In the genomic region with DNA sequence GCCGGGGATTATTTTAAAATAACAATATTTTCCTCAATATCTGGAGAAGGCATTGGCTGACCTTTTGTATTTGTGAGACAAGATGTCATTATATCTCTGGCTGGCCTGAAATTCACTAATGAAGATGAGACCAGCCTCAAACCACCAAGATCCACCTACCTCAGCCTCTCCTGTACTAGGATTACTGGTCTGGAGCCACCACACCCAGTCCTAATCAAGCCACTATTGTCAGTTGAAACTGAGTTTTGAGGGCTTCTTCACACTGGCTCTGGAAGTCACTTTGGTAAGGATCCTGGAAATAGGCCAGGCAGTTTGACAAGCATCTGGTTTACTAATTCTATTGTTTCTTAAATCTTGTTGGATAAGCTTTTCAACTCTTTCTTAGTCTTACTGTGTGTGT, we compare ENCODE assay signal across 26 mouse cellular contexts.
"Had no signal": no experiment of that assay in that cellular context is flagged by ENCODE, and none has a peak within 500 bp of the region (broad histone marks: within the 10 kb centered on the region; RNA-seq: fewer than 3 reads in every experiment).

No protein-coding gene starts in this region.

- DNase-seq: gastrocnemius, adult 2 months; gastrocnemius, postnatal 14 days; heart, postnatal 10 days; heart, postnatal 4 days; kidney, adult 11 months; kidney, adult 9 months; kidney, postnatal 14 days; kidney, postnatal 36 days; layer of hippocampus, adult 9-11 months; layer of hippocampus, postnatal 36 days; left cerebral cortex, postnatal 4 days; liver; liver, embryonic 13.5 days had no signal

- H3K36me3 ChIP-seq: heart, embryonic 10.5 days; heart, embryonic 12.5 days; intestine, embryonic 15.5 days; liver, embryonic 13.5 days; liver, embryonic 15.5 days had no signal

- H3K9me3 ChIP-seq: heart, embryonic 10.5 days; heart, embryonic 12.5 days; hindbrain, embryonic 10.5 days; hindbrain, embryonic 12.5 days; intestine, embryonic 15.5 days; kidney, embryonic 15.5 days; limb, embryonic 12.5 days; liver, embryonic 13.5 days; liver, embryonic 15.5 days had no signal

- H3K4me1 ChIP-seq: hindbrain, embryonic 12.5 days; intestine, embryonic 15.5 days; kidney, embryonic 15.5 days; limb, embryonic 12.5 days; liver, embryonic 13.5 days; liver, embryonic 15.5 days had no signal

- H3K4me3 ChIP-seq: gastrocnemius, adult 2 months; heart, embryonic 10.5 days; heart, embryonic 12.5 days; hindbrain, embryonic 10.5 days; hindbrain, embryonic 12.5 days; intestine, embryonic 15.5 days; kidney, embryonic 15.5 days; limb, embryonic 12.5 days; liver, embryonic 13.5 days; liver, embryonic 15.5 days had no signal

- H3K27ac ChIP-seq: gastrocnemius, adult 2 months; heart, embryonic 10.5 days; hindbrain, embryonic 10.5 days; hindbrain, embryonic 12.5 days; hindbrain, embryonic 14.5 days; intestine, embryonic 15.5 days; kidney, embryonic 15.5 days; kidney, postnatal 0 days; limb, embryonic 12.5 days; liver, embryonic 13.5 days; liver, embryonic 15.5 days had no signal

- H3K4me2 ChIP-seq: heart, embryonic 12.5 days; hindbrain, embryonic 12.5 days; hindbrain, embryonic 14.5 days; intestine, embryonic 15.5 days; kidney, embryonic 15.5 days; limb, embryonic 12.5 days; liver, embryonic 11.5 days; liver, embryonic 13.5 days; liver, embryonic 15.5 days had no signal

- H3K9ac ChIP-seq: heart, embryonic 12.5 days; hindbrain, embryonic 12.5 days; hindbrain, embryonic 14.5 days; intestine, embryonic 15.5 days; kidney, embryonic 15.5 days; limb, embryonic 12.5 days; liver, embryonic 13.5 days; liver, embryonic 15.5 days had no signal

- H3K27me3 ChIP-seq: heart, embryonic 12.5 days; hindbrain, embryonic 12.5 days; intestine, embryonic 15.5 days; kidney, embryonic 15.5 days; limb, embryonic 12.5 days; liver, embryonic 13.5 days; liver, embryonic 15.5 days had no signal

- ATAC-seq: hindbrain, embryonic 16.5 days; inflammation-experienced regulatory T-cells, adult 6 months; intestine, embryonic 15.5 days had no signal
